Mouse (Mus musculus) embryonic facial prominence, embryonic 12.5 days (tissue): Measurements from ENCODE around the gene Gys1. TPM values are rescaled to one million over a fixed set of nuclear protein-coding genes. Genes with fewer than 3 reads are reported as not detected.

ENCODE experiments used
- ATAC-seq: fragments of 200-750 bp; cut with Nextera tagmentation; 2 replicates; pipeline ENCODE4 v1.8.0; 2017; ENCODE audit not compliant: insufficient number of reproducible peaks, insufficient read depth, low FRiP score, low TSS enrichment
- H3K27ac ChIP-seq: fragments of 300-500 bp; sonication (generic); 2 replicates; pipeline ENCODE4 v1.5.1; 2016; ENCODE audit warnings: mild to moderate bottlenecking
- H3K27me3 ChIP-seq: fragments of 300-500 bp; sonication (generic); 2 replicates; pipeline ENCODE4 v1.6.1; 2016; ENCODE audit warnings: mild to moderate bottlenecking, moderate library complexity
- H3K36me3 ChIP-seq: fragments of 300-500 bp; sonication (generic); 2 replicates; pipeline ENCODE4 v1.6.1; 2016; ENCODE audit warnings: mild to moderate bottlenecking
- H3K4me1 ChIP-seq: fragments of 300-500 bp; sonication (generic); 2 replicates; pipeline ENCODE4 v1.6.1; 2016
- H3K4me2 ChIP-seq: fragments of 300-500 bp; sonication (generic); replicated peaks from 2 replicates; pipeline ENCODE4 v1.6.1; 2016; ENCODE audit warnings: mild to moderate bottlenecking, moderate library complexity
- H3K4me3 ChIP-seq: fragments of 300-500 bp; sonication (generic); 2 replicates; pipeline ENCODE4 v1.5.1; 2016; ENCODE audit warnings: mild to moderate bottlenecking
- H3K9ac ChIP-seq: fragments of 300-500 bp; sonication (generic); 2 replicates; pipeline ENCODE4 v1.6.1; 2016; ENCODE audit warnings: mild to moderate bottlenecking, moderate library complexity
- H3K9me3 ChIP-seq: fragments of 300-500 bp; sonication (generic); 2 replicates; pipeline ENCODE4 v1.6.1; 2016; ENCODE audit warnings: mild to moderate bottlenecking, moderate library complexity
- WGBS: fragments of 180-500 bp; shearing (Covaris S2); methylation state at CpG from one replicate; pipeline ENCODE4 v1.1.7; 2016; 5-methylcytosine and 5-hydroxymethylcytosine counted together
- microRNA-seq: library from miRNA; unstranded; fragments of <30 nt; microRNA quantifications from one replicate; pipeline ENCODE4, GENCODE M21; 2017
- polyA plus RNA-seq: library from polyadenylated mRNA; unstranded; fragments of >200 nt; fragmentation: Nextera tagmentation; extraction: Ambion mirVana; gene quantifications from 2 replicates; pipeline ENCODE4 v1.2.1, GENCODE M21; 2016

The Gys1 gene
- polyA plus RNA-seq, 1 experiment from 2014 or later: 43.2 TPM

DNA sequence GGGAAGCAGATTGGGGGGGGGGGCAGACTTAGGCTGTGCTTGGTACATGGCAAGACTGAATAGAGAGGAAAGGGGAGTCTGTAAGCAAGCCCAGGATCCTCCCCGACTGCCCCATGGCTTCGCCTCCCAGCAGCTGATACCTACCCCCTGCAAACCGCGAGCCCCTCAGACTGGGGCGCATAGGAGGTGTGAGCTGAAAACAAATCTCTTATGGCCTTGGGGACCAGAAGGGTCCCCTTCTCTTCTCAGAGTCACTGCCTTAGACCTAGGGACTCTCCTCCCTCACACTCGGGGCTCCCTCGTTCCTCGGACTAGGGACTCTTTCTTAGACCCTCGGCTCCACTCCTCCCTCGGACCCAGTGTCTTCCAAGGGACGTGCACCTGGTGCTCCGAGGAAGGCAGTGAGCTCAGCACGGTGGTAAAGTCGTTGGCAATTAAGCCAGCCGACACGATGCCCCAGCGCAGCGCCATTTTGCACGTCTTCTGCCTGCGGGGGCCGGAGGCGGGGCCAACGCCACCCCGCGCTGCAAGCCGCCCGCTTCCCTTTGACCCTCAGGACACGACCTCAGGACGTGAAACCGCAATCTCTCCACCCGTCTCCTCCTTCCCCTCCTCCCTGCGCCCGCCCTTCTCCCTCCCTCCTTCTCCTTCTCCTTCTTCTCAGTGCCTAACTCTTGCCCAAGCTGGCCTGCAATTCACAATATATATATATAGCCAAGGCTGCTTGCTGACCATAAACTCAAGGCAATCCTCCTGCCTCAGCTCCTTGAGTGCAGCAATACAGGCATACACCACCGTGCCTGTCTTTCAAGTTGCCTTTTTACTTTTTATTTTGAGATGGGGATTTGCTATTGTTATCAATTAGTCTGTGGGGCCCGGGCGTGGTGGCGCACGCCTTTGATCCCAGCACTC is 53.9 kb downstream of the Gys1 start, which contains the start of gene Dhdh:
Dhdh (minus strand) TSS at position 513 of the 912 bp plus-strand sequence.
- Histone ChIP-seq H3K4me1 (peaks cover 10% of the 10 kb centered on the region), H3K4me2 (peak within 1 kb of the TSS; percentile 61), H3K36me3 (peaks cover 17% of the 10 kb centered on the region), H3K9me3 (no peaks in the 10 kb centered on the region), H3K27me3 (no peaks in the 10 kb centered on the region), H3K27ac (peak within 1 kb of the TSS; percentile 83), H3K9ac (peak within 1 kb of the TSS; percentile 53), H3K4me3 (peak within 1 kb of the TSS; percentile 42)
- 0 out of 2 replicates have a peak, but pooled peaks have one; percentile 23 for ATAC-seq
- WGBS: 10% methylated on average over 38 of the region's 38 CpGs

DNA sequence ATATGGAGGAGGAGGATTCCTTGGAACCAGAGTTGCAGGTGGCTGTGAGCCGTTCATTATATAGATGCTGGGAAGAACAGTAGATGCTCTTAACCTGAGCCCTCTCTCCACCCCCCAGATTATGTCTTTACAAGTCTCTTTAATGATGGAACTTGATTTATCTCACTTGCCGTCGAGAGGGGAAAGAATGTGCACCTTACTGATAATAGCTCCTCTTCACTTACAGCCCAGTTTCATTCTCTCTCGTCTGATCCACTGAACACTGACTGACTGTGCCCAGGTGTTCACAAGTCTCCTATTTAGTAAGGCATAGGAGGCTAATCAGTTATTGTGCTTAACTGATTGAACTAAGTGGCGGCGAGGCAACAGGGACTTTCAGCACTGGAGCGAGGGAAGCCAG is 54.9 kb downstream of the Gys1 start:
- Histone ChIP-seq H3K36me3 (peaks cover 27% of the 10 kb centered on the region), H3K4me1 (peaks cover 10% of the 10 kb centered on the region), H3K27me3 (no peaks in the 10 kb centered on the region), H3K4me2 (no peak overlapping the region), H3K9ac (no peak overlapping the region), H3K4me3 (no peak overlapping the region), H3K27ac (no peak overlapping the region), H3K9me3 (no peaks in the 10 kb centered on the region)
- whole genome bisulfite sequencing: 84% methylated on average over 7 of the region's 7 CpGs
- no peak for ATAC-seq

GRCm38 (mm10) chr7:45490822-45491221 is 56.2 kb downstream of the Gys1 start:
- ATAC-seq: no peak
- Histone ChIP-seq H3K36me3 (peaks cover 39% of the 10 kb centered on the region), H3K4me2 (peak overlapping the region; percentile 15; the same call in 1 of the 2 replicates), H3K4me1 (peaks cover 10% of the 10 kb centered on the region), H3K4me3 (0 out of 2 replicates have a peak overlapping the region, but pooled peaks have one; percentile 7), H3K27me3 (no peaks in the 10 kb centered on the region), H3K9ac (no peak overlapping the region), H3K9me3 (no peaks in the 10 kb centered on the region), H3K27ac (no peak overlapping the region)
- 47% methylated on average over 9 of the region's 9 CpGs for WGBS

- Histone ChIP-seq H3K4me1 (peaks cover 10% of the 10 kb centered on the region), H3K36me3 (peaks cover 44% of the 10 kb centered on the region), H3K4me2 (peak overlapping the region; percentile 15; the same call in 1 of the 2 replicates), H3K9ac (no peak overlapping the region), H3K27ac (no peak overlapping the region), H3K4me3 (0 out of 2 replicates have a peak overlapping the region, but pooled peaks have one; percentile 7), H3K9me3 (no peaks in the 10 kb centered on the region), H3K27me3 (no peaks in the 10 kb centered on the region)
- 22% methylated on average over 3 of the region's 3 CpGs for WGBS
- ATAC-seq: no peak
Observed at GRCm38 (mm10) chr7:45491264-45491663, 56.6 kb downstream of the Gys1 start.

- Histone ChIP-seq H3K4me2 (no peak overlapping the region), H3K27me3 (no peaks in the 10 kb centered on the region), H3K27ac (no peak overlapping the region), H3K36me3 (peaks cover 55% of the 10 kb centered on the region), H3K4me3 (no peak overlapping the region), H3K9me3 (no peaks in the 10 kb centered on the region), H3K9ac (no peak overlapping the region), H3K4me1 (peaks cover 10% of the 10 kb centered on the region)
- ATAC-seq: no peak
- 95% methylated on average over 8 of the region's 8 CpGs for WGBS
Observed at GRCm38 (mm10) chr7:45492225-45492844, 57.7 kb downstream of the Gys1 start.

GRCm38 (mm10) chr7:45492951-45493350 is 58.3 kb downstream of the Gys1 start:
- no peaks in the 10 kb centered on the region for H3K9me3 ChIP-seq
- WGBS: 96% methylated on average over 5 of the region's 5 CpGs
- H3K9ac ChIP-seq: no peak overlapping the region
- ATAC-seq: no peak
- H3K4me2 ChIP-seq: no peak overlapping the region
- no peaks in the 10 kb centered on the region for H3K27me3 ChIP-seq
- peaks cover 61% of the 10 kb centered on the region for H3K36me3 ChIP-seq
- H3K4me3 ChIP-seq: no peak overlapping the region
- H3K4me1 ChIP-seq: peaks cover 10% of the 10 kb centered on the region
- no peak overlapping the region for H3K27ac ChIP-seq

DNA sequence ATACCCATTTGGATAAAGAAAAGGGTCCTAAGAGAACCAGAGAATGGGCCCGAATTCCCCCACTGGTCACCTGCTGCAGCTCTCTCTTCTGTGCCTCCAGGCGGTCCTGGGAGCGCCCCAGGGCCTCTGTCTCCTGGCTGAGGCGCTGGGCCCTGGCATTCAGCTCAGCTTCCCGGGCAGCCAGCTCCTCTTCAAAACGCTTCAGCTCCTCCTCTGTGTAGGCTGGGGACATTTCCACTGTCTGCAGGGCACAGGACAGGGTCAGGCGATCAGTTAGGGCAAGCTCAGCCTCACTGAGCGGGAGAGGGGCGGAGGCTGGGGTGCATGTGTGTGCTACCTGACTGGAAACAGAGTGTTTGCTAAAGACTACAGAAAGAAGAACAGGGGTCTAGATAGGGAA is 59.9 kb downstream of the Gys1 start:
- peaks cover 77% of the 10 kb centered on the region for H3K36me3 ChIP-seq
- 79% methylated on average over 9 of the region's 9 CpGs for WGBS
- no peaks in the 10 kb centered on the region for H3K9me3 ChIP-seq
- no peak overlapping the region for H3K4me2 ChIP-seq
- no peaks in the 10 kb centered on the region for H3K27me3 ChIP-seq
- peaks cover 10% of the 10 kb centered on the region for H3K4me1 ChIP-seq
- H3K27ac ChIP-seq: no peak overlapping the region
- ATAC-seq: no peak
- H3K9ac ChIP-seq: no peak overlapping the region
- no peak overlapping the region for H3K4me3 ChIP-seq

GRCm38 (mm10) chr7:45498427-45498826 is 63.8 kb downstream of the Gys1 start:
- Histone ChIP-seq H3K36me3 (peaks cover 90% of the 10 kb centered on the region), H3K9me3 (no peaks in the 10 kb centered on the region), H3K4me3 (no peak overlapping the region), H3K27ac (no peak overlapping the region), H3K27me3 (no peaks in the 10 kb centered on the region), H3K9ac (no peak overlapping the region), H3K4me2 (no peak overlapping the region), H3K4me1 (no peaks in the 10 kb centered on the region)
- ATAC-seq: no peak
- 98% methylated on average over 6 of the region's 6 CpGs for WGBS

Small RNA genes lying within 50 kb of the gene (microRNA-seq; reads per million reads assigned to microRNA genes)
- gene Gm22133: not detected

Other genes starting within 250 kb of the Gys1 start
- gene Ccdc155, start 230.0 kb upstream of the Gys1 start, polyA plus RNA-seq: 0.94 and 1.7 TPM in 2 replicates
- 1.4 and 2.3 TPM in 2 replicates for gene Dkkl1, start 222.7 kb upstream of the Gys1 start, polyA plus RNA-seq
- 277 and 295 TPM in 2 replicates for gene Tead2, start 219.1 kb upstream of the Gys1 start, polyA plus RNA-seq
- 2.3 TPM in 2 replicates for gene Cd37, start 195.7 kb upstream of the Gys1 start, polyA plus RNA-seq
- gene Slc6a16, start 193.8 kb upstream of the Gys1 start, polyA plus RNA-seq: 0.22 TPM in 1 of 2 replicates, not detected in the other
- gene Slc6a21, start 157.3 kb upstream of the Gys1 start, polyA plus RNA-seq: not detected in 2 replicates
- gene Trpm4, start 101.1 kb upstream of the Gys1 start, polyA plus RNA-seq: 16.1 and 18.5 TPM in 2 replicates
- gene Hrc, start 99.6 kb upstream of the Gys1 start, polyA plus RNA-seq: 0.81 and 1.5 TPM in 2 replicates
- gene Ppfia3, start 67.8 kb upstream of the Gys1 start, polyA plus RNA-seq: 8.8 and 9.2 TPM in 2 replicates
- 1.2 and 1.9 TPM in 2 replicates for gene Lin7b, start 64.3 kb upstream of the Gys1 start, polyA plus RNA-seq
- gene Snrnp70, start 39.1 kb upstream of the Gys1 start, polyA plus RNA-seq: 323 and 338 TPM in 2 replicates
- 0.10 TPM in 1 of 2 replicates, not detected in the other for gene Kcna7, start 29.2 kb upstream of the Gys1 start, polyA plus RNA-seq
- 5.2 and 5.6 TPM in 2 replicates for gene Ntf5, start 21.1 kb upstream of the Gys1 start, polyA plus RNA-seq
- gene Lhb, start 14.0 kb upstream of the Gys1 start, polyA plus RNA-seq: 0.33 and 0.71 TPM in 2 replicates
- 149 and 151 TPM in 2 replicates for gene Ruvbl2, start 3.3 kb downstream of the Gys1 start, polyA plus RNA-seq
- 5,211 and 5,392 TPM in 2 replicates for gene Ftl1, start 25.0 kb downstream of the Gys1 start, polyA plus RNA-seq
- 220 and 224 TPM in 2 replicates for gene Bax, start 32.1 kb downstream of the Gys1 start, polyA plus RNA-seq
- gene Tulp2, start 47.0 kb downstream of the Gys1 start, polyA plus RNA-seq: 0.92 and 1.2 TPM in 2 replicates
- gene Gm45808, start 52.0 kb downstream of the Gys1 start, polyA plus RNA-seq: not detected in 2 replicates
- gene Dhdh, start 54.0 kb downstream of the Gys1 start, polyA plus RNA-seq: 3.0 and 3.7 TPM in 2 replicates
- 161 and 172 TPM in 2 replicates for gene Nucb1, start 75.6 kb downstream of the Gys1 start, polyA plus RNA-seq
- gene Ppp1r15a, start 91.4 kb downstream of the Gys1 start, polyA plus RNA-seq: 24.1 and 25.6 TPM in 2 replicates
- gene Plekha4, start 91.5 kb downstream of the Gys1 start, polyA plus RNA-seq: 3.0 and 3.2 TPM in 2 replicates
- gene Hsd17b14, start 120.0 kb downstream of the Gys1 start, polyA plus RNA-seq: 0.56 and 1.5 TPM in 2 replicates
- gene Bcat2, start 135.3 kb downstream of the Gys1 start, polyA plus RNA-seq: 49.9 and 59.3 TPM in 2 replicates
- gene Fgf21, start 180.6 kb downstream of the Gys1 start, polyA plus RNA-seq: 0.17 TPM in 1 of 2 replicates, not detected in the other
- 0.56 and 0.61 TPM in 2 replicates for gene Fut1, start 182.4 kb downstream of the Gys1 start, polyA plus RNA-seq
- 0.10 and 0.23 TPM in 2 replicates for gene Izumo1, start 187.0 kb downstream of the Gys1 start, polyA plus RNA-seq
- 16.4 and 16.8 TPM in 2 replicates for gene Rasip1, start 192.6 kb downstream of the Gys1 start, polyA plus RNA-seq
- gene Mamstr, start 205.1 kb downstream of the Gys1 start, polyA plus RNA-seq: 4.0 and 5.4 TPM in 2 replicates
- 0.27 and 0.51 TPM in 2 replicates for gene Fut2, start 231.6 kb downstream of the Gys1 start, polyA plus RNA-seq
- gene Ntn5, start 249.2 kb downstream of the Gys1 start, polyA plus RNA-seq: 0.67 and 0.73 TPM in 2 replicates